Mouse (Mus musculus) small intestine, adult 2 months (tissue): Measurements from ENCODE around the gene Agbl4. TPM values are rescaled to one million over a fixed set of nuclear protein-coding genes. Genes with fewer than 3 reads are reported as not detected.

Experiments
- H3K27ac ChIP-seq: fragments of 200-500 bp; 2 replicates; pipeline ENCODE4 v1.5.1; 2012; ENCODE audit warnings: low read depth, low read length, control low read depth, inconsistent platforms; ENCODE audit not compliant: insufficient read depth
- H3K27me3 ChIP-seq: fragments of 200-500 bp; 2 replicates; pipeline ENCODE4 v1.6.1; 2012; ENCODE audit warnings: mild to moderate bottlenecking, moderate library complexity, low read length, inconsistent platforms; ENCODE audit not compliant: control insufficient read depth, insufficient read depth
- H3K36me3 ChIP-seq: fragments of 200-500 bp; 2 replicates; pipeline ENCODE4 v1.6.1; 2012; ENCODE audit warnings: mild to moderate bottlenecking, low read length, control low read depth, inconsistent platforms; ENCODE audit not compliant: control insufficient read depth, insufficient read depth
- H3K4me1 ChIP-seq: fragments of 200-500 bp; 2 replicates; pipeline ENCODE4 v1.6.1; 2012; ENCODE audit warnings: low read length, inconsistent platforms, mixed read lengths; ENCODE audit not compliant: control insufficient read depth, insufficient read depth, insufficient read length
- H3K4me3 ChIP-seq: fragments of 200-500 bp; 2 replicates; pipeline ENCODE4 v1.5.1; 2012; ENCODE audit warnings: low read depth, mild to moderate bottlenecking, control low read depth, inconsistent platforms, low read length, moderate library complexity
- CTCF ChIP-seq: fragments of 200-500 bp; IDR thresholded peaks from 2 replicates; pipeline ENCODE4 v1.5.1; 2012; ENCODE audit warnings: low read depth, mild to moderate bottlenecking, control low read depth, inconsistent platforms, low read length, moderate library complexity, mixed read lengths; ENCODE audit not compliant: insufficient replicate concordance, insufficient read length; ENCODE audit errors: extremely low read depth
- POLR2A ChIP-seq: fragments of 200-500 bp; IDR thresholded peaks from 2 replicates; pipeline ENCODE4 v1.6.1; 2012; ENCODE audit warnings: low read depth, mild to moderate bottlenecking, control low read depth, inconsistent platforms, low read length, moderate library complexity
- WGBS: fragments of 180-500 bp; shearing (Covaris S2); methylation state at CpG from one replicate; pipeline ENCODE4 v1.1.7; 2018; 5-methylcytosine and 5-hydroxymethylcytosine counted together
- polyA plus RNA-seq: library from polyadenylated mRNA; depleted of rRNA; stranded (reverse); fragments of >200 nt; gene quantifications from 2 replicates; pipeline ENCODE4 v1.2.3, GENCODE M21; 2012

The Agbl4 gene
- polyA plus RNA-seq, 1 experiment, result not detected

DNA sequence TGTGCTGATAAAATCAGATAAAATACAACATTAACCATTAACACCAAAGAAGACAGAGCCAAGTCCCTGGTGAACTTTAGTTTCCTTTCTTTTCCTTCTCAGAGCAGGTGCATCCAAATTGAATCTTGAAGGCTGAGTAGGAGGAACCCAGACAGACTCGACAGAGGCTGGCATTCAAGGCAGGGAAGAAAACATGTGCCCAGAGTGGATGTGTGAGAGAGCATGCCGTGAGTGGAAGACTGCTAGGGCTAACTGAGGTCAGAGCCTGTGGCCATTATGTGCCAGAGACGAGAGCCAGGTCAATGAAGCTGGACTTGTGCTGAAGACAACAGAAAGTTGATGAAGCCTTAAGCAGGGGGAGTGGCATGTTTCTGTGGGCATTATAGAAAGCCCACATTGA, 1121.8 kb downstream of the Agbl4 start:
- Histone ChIP-seq H3K4me3 (no peak overlapping the region), H3K4me1 (no peaks in the 10 kb centered on the region), H3K27ac (no peak overlapping the region), H3K27me3 (no peaks in the 10 kb centered on the region), H3K36me3 (no peaks in the 10 kb centered on the region)
- WGBS, result 41% methylated on average over 3 of the region's 3 CpGs
- TF ChIP-seq CTCF, result no peak
- TF ChIP-seq POLR2A, result no peak

GRCm38 (mm10) chr4:111520006-111520405, 1122.5 kb downstream of the Agbl4 start:
- WGBS, result 86% methylated on average over 2 of the region's 2 CpGs
- no peaks in the 10 kb centered on the region for H3K4me1 ChIP-seq
- no peak overlapping the region for H3K27ac ChIP-seq
- TF ChIP-seq CTCF (no peak), POLR2A (no peak)
- H3K27me3 ChIP-seq, result no peaks in the 10 kb centered on the region
- no peak overlapping the region for H3K4me3 ChIP-seq
- H3K36me3 ChIP-seq, result no peaks in the 10 kb centered on the region

DNA sequence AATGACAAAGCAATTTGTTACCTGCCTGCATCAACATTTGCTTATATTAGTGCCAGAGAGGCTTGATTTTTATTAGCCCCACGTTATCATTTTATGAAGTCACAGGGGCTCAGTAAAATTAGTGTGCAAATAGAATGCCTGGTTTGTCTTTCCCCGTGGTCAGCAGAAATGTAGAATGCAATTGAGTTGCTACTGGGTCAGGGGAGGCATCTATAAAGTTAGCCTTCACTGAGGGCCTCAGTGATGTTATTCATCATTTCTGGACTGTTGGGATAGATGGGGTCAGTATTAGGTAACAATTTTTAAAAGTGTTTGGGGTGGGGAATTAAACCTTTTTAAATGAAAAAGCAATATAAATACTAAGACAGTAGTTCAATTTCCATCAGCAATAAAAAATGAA, 1125.5 kb downstream of the Agbl4 start:
- TF ChIP-seq CTCF (no peak), POLR2A (no peak)
- 24% methylated on average over 2 of the region's 2 CpGs for WGBS

GRCm38 (mm10) chr4:111528961-111529360, 1131.5 kb downstream of the Agbl4 start:
- H3K4me3 ChIP-seq, result no peak overlapping the region
- 79% methylated on average over 6 of the region's 6 CpGs for WGBS

More for the DNA sequence above, 1125.5 kb downstream of the Agbl4 start:
- no peaks in the 10 kb centered on the region for H3K27me3 ChIP-seq
- H3K4me1 ChIP-seq, result no peaks in the 10 kb centered on the region
- H3K4me3 ChIP-seq, result no peak overlapping the region
- no peaks in the 10 kb centered on the region for H3K36me3 ChIP-seq
- no peak overlapping the region for H3K27ac ChIP-seq

GRCm38 (mm10) chr4:111529996-111530395, 1132.5 kb downstream of the Agbl4 start:
- Histone ChIP-seq H3K36me3 (no peaks in the 10 kb centered on the region), H3K27ac (no peak overlapping the region), H3K4me1 (no peaks in the 10 kb centered on the region), H3K27me3 (no peaks in the 10 kb centered on the region), H3K4me3 (no peak overlapping the region)
- WGBS, result 54% methylated on average over 4 of the region's 4 CpGs
- TF ChIP-seq CTCF (no peak), POLR2A (no peak)

More at GRCm38 (mm10) chr4:111528961-111529360, 1131.5 kb downstream of the Agbl4 start:
- H3K27me3 ChIP-seq, result no peaks in the 10 kb centered on the region
- TF ChIP-seq CTCF (no peak), POLR2A (no peak)
- no peaks in the 10 kb centered on the region for H3K4me1 ChIP-seq
- H3K36me3 ChIP-seq, result no peaks in the 10 kb centered on the region
- no peak overlapping the region for H3K27ac ChIP-seq

DNA sequence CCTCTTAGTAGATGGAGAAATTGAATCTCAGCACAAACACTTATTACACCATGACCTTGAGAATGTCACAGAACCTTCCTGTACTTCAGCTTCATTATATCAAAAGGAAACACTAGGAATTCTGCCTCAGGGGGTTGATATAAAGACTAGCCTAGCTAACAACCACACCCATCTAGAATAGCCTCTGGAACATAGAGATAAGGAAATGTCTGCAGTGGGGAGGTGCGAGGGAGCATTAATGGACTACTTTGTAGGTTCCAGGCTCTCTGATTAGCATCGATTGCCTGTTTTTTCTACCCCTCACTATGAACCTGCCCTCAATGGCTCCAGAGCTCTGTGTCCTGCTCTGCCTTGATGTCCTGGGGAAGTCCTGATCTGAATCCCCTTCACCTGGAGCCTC, 1133.1 kb downstream of the Agbl4 start:
- H3K27me3 ChIP-seq, result no peaks in the 10 kb centered on the region
- no peaks in the 10 kb centered on the region for H3K4me1 ChIP-seq
- H3K36me3 ChIP-seq, result no peaks in the 10 kb centered on the region
- TF ChIP-seq CTCF (no peak), POLR2A (no peak)
- H3K27ac ChIP-seq, result no peak overlapping the region
- 25% methylated on average over 2 of the region's 2 CpGs for WGBS
- H3K4me3 ChIP-seq, result no peak overlapping the region

DNA sequence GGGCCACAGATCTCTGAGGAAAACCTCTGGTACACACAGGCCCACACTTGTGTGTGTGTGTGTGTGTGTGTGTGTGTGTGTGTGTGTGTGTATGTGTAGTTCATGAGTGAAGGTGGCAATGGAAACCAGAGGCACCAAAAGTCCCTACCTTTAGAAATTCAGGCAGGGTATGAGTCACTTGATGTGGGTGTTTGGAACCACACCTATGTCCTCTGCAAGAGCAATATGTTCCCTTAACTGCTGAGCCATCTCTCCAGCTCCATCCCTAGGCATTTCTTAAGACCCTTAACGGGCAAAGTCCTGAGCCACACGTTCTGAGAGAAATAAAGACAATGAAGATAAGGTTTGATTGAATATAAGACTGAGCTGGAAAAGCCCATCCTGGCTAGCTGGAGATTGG, 1147.2 kb downstream of the Agbl4 start:
- TF ChIP-seq POLR2A, result no peak
- TF ChIP-seq CTCF, result no peak
- no peaks in the 10 kb centered on the region for H3K36me3 ChIP-seq
- H3K27me3 ChIP-seq, result no peaks in the 10 kb centered on the region
- no peak overlapping the region for H3K27ac ChIP-seq
- H3K4me1 ChIP-seq, result no peaks in the 10 kb centered on the region
- H3K4me3 ChIP-seq, result no peak overlapping the region
- WGBS, result 57% methylated on average over 2 of the region's 2 CpGs

DNA sequence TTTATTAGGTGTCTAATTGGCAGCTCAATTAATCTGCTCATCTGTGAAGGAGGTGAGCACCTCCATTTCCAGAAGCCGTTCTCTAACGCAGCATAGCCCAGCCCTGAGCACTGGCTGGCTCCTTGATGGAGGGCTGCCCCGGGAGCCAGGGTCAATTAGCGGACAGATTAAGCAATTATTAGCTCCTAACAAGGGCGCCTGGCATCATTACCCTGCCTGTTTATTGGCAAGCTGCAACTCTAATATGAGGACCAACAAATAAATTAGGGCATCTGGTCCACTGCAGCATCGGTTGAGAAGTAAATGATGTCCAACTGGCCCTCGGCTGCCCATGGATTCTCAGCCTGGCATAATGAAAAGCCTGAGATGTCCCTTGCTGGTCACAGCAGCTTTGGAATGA, 1148.5 kb downstream of the Agbl4 start:
- WGBS, result 71% methylated on average over 7 of the region's 7 CpGs

More for the DNA sequence above, 1148.5 kb downstream of the Agbl4 start:
- H3K36me3 ChIP-seq, result no peaks in the 10 kb centered on the region
- H3K4me1 ChIP-seq, result no peaks in the 10 kb centered on the region
- H3K4me3 ChIP-seq, result no peak overlapping the region
- no peak overlapping the region for H3K27ac ChIP-seq
- H3K27me3 ChIP-seq, result no peaks in the 10 kb centered on the region
- TF ChIP-seq CTCF, result no peak
- TF ChIP-seq POLR2A, result no peak
